Mouse (Mus musculus): ENCODE measurements around the gene Pth2.

The Pth2 gene

GRCm38 (mm10) chr7:45193871-45194785, 13.3 kb downstream of the Pth2 start:
- ATAC-seq (ENCODE audit: insufficient number of reproducible peaks, low FRiP score, low TSS enrichment): peak; percentile 34; the same call in 1 of the 2 replicates

DNA sequence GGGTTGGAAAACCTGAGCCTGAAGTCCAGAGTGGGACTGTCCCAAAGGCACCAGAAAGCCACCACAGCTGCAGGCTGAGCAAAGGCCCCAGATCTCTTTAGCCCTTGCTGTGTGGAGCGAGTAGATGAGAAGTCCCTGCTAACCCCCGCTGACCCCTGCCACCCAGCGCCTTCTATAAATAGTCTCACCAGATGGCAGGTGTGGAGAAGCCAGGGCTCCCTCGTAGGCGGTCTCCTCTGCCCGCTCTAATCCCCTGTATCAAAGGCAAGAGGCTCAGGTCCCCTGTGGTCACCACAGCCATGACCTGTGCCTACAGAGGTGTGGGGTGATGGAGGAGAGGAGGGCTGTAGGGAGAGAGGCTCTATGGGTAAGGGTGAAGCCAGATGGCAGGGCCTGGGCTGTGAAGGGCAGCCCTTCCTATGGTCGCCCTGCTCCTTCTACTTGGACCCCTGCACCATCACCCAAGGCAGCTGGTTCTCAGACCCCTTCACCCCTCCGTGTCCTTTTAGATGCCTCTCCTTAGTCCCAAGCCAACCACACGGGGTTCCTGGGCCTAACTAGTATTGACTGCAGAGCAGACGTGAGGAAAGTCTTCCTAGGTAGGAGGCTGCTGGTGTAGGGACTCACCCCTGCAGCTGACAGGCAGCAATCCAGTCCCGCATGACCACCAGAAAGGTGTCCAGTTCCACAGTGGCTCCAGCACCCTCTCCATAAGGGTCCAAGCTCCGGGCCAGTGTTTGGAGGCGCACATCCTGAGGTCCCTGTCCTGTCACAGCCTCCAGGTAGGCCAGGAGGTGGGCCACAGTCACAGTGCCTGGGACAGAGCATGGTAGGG, 14.8 kb downstream of the Pth2 start:
- no peak for ATAC-seq (ENCODE audit: insufficient number of reproducible peaks, low FRiP score, low TSS enrichment)

DNA sequence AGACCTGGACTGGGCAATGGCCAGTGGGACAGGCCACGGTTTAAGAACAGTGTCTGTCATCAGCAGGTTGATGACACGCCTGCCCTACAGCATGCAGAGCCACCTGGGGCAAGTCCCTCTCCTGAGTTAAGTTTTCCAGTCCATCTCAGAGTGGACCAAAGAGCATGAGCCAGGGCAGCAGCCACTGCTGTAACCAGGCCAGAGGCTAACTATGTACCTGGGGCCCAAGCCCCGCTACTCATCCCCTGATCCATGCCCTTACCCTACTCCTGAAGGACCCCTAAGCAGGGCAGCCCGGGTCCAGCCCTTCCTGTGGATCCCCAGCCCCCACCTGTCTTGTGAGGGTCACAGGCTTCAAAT, 15.4 kb downstream of the Pth2 start:
- ATAC-seq (ENCODE audit: insufficient number of reproducible peaks, low FRiP score, low TSS enrichment): no peak

GRCm38 (mm10) chr7:45196994-45197393, 16.2 kb downstream of the Pth2 start:
- ATAC-seq (ENCODE audit: insufficient number of reproducible peaks, low FRiP score, low TSS enrichment): no peak

DNA sequence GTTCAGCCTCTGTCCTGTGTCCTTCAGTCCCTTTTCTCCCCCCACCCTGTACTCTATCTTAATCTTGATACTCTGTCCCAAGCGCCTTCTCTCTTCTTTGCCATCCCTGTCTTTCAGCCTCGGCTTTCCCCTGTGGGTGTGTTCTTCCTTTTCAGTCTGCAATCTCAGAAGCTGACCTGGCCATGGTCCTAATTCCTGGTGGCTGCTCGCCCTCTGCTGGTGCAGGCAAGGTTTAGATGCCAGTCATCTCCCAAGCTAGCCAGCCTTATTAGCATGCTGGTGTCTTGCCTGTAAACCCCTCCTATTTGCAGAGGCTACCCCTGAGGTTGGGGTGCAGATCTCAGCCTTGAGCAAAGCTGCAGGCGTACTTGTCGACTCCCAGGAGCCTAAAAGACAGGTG, 17.6 kb downstream of the Pth2 start:
- peak; percentile 49; the same call in 1 of the 2 replicates for ATAC-seq (ENCODE audit: insufficient number of reproducible peaks, low FRiP score, low TSS enrichment)

- ATAC-seq (ENCODE audit: insufficient number of reproducible peaks, low FRiP score, low TSS enrichment): no peak
Measured at GRCm38 (mm10) chr7:45198961-45199360, 18.2 kb downstream of the Pth2 start.

DNA sequence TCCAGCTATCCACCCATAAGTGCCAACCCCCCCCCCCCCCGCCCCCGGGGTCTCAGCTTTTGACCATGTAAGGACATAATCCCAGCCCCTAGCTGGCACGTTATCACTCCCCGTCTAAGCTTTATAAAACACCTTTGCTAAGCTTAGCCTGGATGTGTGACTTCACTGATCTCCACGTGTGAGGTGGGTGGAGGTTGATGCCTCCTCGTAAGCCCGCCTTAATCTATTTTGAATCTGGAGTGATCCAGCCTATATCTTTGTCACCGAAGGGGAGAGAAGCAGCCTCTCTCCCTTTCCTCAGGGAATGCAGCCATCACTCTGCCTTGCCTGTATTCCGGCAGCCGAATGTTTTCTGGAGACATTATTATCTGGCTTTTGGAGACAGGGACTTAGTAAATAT, 21.9 kb downstream of the Pth2 start:
- ATAC-seq (ENCODE audit: insufficient number of reproducible peaks, low FRiP score, low TSS enrichment): no peak

- peak; percentile 93 for ATAC-seq (ENCODE audit: insufficient number of reproducible peaks, low FRiP score, low TSS enrichment)
Measured at GRCm38 (mm10) chr7:45204380-45205143, 23.8 kb downstream of the Pth2 start, which contains the start of gene Ccdc155. Gene Ccdc155, minus strand, starts transcription at chr7:45204892.

GRCm38 (mm10) chr7:45208260-45208659, 27.5 kb downstream of the Pth2 start:
- no peak for ATAC-seq (ENCODE audit: insufficient number of reproducible peaks, low FRiP score, low TSS enrichment)

GRCm38 (mm10) chr7:45211070-45211469, 30.3 kb downstream of the Pth2 start:
- ATAC-seq (ENCODE audit: insufficient number of reproducible peaks, low FRiP score, low TSS enrichment): no peak

DNA sequence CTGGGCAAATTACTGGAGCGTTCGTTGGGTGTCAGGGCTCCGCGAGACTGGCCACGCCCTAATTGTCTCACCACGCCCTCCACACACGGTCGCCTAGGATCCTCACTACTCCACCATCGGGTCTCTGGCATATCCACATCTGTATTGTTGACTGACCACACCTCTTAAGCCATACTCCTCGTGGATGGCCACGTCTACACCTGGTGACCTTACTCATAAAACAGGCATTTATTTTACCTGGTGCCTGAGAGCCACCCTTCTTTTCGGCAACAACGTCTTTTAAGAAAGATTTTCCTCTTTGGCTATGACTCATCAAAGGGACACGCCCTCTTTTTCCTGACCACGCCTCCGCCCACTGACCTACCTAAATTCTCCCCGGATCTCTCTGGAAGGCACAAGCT, 31.1 kb downstream of the Pth2 start, which contains the start of gene Dkkl1:
Gene Dkkl1 (minus strand): TSS at position 297 of the 401 bp plus-strand sequence.
- no peak for ATAC-seq (ENCODE audit: insufficient number of reproducible peaks, low FRiP score, low TSS enrichment)

GRCm38 (mm10) chr7:45212356-45212755, 31.6 kb downstream of the Pth2 start:
- ATAC-seq (ENCODE audit: insufficient number of reproducible peaks, low FRiP score, low TSS enrichment): no peak

- ATAC-seq (ENCODE audit: insufficient number of reproducible peaks, low FRiP score, low TSS enrichment): no peak
Measured at GRCm38 (mm10) chr7:45213708-45214107, 32.9 kb downstream of the Pth2 start.

DNA sequence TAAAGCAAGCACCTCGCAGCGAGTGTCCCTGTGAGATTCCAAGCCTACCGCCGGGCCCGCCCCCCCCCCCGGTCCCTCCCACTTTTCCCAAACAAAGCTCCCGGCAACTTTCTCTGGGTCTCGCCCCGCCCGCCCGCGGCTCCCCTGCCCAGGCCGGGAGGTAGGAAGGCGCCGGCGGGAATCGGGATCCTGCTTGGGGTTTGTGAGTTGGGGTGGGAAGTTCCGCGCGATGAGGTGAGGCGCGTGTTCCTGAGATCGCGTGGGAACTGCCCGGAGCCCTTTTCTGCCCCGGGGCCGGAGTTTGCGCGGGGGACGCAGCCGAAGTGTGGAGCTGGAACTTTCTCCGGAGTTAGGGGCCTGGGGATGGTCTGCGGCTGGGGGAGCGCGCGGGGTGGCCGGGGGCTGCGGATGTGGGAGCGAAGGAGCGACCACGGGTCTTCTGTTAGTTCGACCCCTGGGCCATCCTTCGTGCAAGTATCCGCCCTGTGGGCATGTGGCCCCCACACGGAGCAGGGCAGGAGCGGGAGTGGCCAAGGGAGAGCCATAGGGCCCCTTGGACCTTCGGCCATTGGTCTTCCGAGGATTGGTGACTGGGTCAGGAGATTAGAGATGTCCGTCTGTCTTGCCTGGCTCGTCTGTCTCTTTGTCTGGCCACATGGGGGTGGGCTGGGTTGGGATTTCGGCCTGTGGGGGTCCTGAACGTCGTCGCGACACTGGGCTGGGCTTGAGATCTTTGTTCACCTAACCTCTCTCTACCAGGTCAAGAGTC, 35.1 kb downstream of the Pth2 start, which contains the start of gene Tead2:
Gene Tead2 (plus strand): TSS at position 81 of the 769 bp plus-strand sequence.
- ATAC-seq (ENCODE audit: insufficient number of reproducible peaks, low FRiP score, low TSS enrichment): no peak

- ATAC-seq (ENCODE audit: insufficient number of reproducible peaks, low FRiP score, low TSS enrichment): no peak
Measured at GRCm38 (mm10) chr7:45216442-45217183, 35.8 kb downstream of the Pth2 start.

DNA sequence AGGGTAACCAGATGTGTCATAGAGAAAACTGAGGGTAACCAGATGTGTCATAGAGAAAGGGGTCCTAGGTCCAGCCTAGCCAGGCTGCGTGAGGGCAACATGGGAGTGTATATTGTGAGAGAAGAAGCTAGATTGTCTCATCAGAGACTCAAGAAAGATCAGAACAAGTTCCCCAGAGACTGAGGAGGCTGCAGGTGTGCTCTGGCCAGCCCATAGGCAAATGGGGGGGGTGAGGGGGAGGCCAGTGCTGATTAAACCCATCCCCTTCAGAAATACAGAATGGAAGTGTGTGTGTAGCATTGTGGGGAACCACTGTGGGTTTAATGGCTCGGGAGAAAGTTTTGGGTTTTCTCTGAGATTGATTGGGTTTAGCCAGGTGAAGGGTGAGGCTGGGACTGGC, 40.9 kb downstream of the Pth2 start:
- ATAC-seq (ENCODE audit: insufficient number of reproducible peaks, low FRiP score, low TSS enrichment): no peak

DNA sequence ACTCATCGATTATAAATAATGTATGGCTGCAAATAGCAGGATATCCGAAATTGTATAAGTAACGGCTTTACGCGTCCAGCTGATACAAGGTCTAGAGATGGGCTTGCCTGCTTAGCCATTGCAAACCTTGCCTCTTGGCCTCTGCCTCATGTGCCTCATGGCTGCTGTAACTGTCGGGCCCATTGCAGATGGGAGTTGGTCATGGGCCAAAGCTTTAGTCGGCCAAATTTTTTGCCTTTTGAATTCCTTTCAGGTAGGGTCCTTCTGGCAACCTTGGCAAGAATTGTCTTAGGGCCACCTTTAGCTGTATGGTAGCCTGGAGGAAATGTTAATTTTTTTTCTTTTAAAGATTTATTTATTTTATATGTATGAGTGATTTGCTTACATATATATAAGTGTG, 44.0 kb downstream of the Pth2 start:
- ATAC-seq (ENCODE audit: insufficient number of reproducible peaks, low FRiP score, low TSS enrichment): no peak

DNA sequence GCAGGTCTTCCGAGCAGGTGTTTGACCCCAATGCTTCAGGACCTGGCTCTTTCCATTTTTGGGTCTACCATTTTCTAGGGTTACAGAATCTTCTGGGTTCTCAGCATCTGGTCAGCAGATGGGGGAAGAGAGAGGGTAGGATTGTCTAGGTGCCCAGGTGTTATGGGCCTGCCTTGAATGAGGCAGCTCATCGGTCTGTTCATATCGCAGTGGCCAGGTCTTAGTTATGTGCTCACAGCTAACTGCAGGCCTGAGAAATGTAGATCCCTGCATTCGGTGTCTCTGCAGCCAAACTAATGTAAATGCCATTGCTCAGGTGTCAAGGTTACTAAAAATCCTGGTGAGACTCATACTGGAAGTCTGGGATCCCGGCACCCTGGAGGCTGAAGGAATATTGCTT, 45.6 kb downstream of the Pth2 start:
- ATAC-seq (ENCODE audit: insufficient number of reproducible peaks, low FRiP score, low TSS enrichment): no peak

- no peak for ATAC-seq (ENCODE audit: insufficient number of reproducible peaks, low FRiP score, low TSS enrichment)
Measured at GRCm38 (mm10) chr7:45228548-45228947, 47.8 kb downstream of the Pth2 start.
